ENCODE assay signal across 8 mouse cellular contexts in the genomic region with DNA sequence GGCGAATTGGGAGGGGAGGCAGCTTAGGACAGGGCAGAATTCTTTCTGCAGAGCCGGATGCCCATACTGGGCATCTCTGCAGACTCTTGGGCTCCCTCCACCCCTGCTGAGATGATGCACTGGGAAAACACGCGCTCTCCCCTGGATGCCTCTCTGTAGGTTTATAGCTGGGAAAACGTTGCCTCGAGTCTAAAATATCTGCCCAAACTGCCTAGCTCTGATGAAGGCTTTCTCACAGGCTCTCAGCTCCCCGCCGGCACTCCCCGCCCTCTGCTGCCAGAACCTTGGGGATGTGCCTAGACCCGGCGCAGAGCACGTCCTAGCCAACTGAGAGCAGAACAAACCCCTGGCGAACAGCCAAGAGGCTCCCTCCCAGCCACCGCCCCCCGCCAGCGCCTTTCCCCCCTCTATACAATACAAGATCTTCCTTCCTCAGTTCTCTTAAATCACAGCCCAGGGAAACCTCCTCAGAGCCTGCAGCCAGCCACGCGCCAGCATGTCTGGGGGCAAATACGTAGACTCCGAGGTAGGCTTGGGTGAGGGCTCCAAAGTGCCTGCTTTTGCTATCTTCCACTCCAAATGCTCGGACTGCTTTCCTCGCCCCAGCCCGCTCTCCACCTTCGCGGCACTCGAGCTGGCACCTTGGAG. TPM values are rescaled to one million over a fixed set of nuclear protein-coding genes. Genes with fewer than 3 reads are reported as not detected.
DNase-seq lines count a peak whose midpoint lies in the region; ATAC-seq lines count a peak whose summit lies in the region.

Cav1 (plus strand) TSS at position 382 of the 648 bp plus-strand sequence.

- peak; percentile 81 for DNase-seq in adrenal gland, adult 2 months
- peak; percentile 64 for DNase-seq in embryo, embryonic 10.5 days (ENCODE audit: low spot score)
- DNase-seq in gastrocnemius, postnatal 25 days = peak; percentile 81
- peak; percentile 83 for DNase-seq in intestine, embryonic 14.5 days (ENCODE audit: low spot score)
- peak; percentile 31 to 65 for DNase-seq in left cerebral cortex, adult 8-10 months (ENCODE audit: low spot score in 2 of 2)
- DNase-seq in lung, postnatal 4 days = peak; percentile 87 to 91
- DNase-seq in right cerebral cortex, postnatal 10 days (ENCODE audit: low spot score in 2 of 2) = peak; percentile 82 to 83
- DNase-seq in spleen, adult 12 weeks (ENCODE audit: low spot score) = no peak

- peak within 1 kb of the TSS; percentile 91 for H3K4me2 ChIP-seq in intestine, embryonic 14.5 days (ENCODE audit: low read length)

- peak within 1 kb of the TSS; percentile 50 for H3K9ac ChIP-seq in intestine, embryonic 14.5 days (ENCODE audit: low read length)

- H3K27me3 ChIP-seq in intestine, embryonic 14.5 days (replicated peaks; ENCODE audit: control insufficient read depth, insufficient read depth, low read length) = peaks cover 23% of the 10 kb centered on the region

- WGBS in intestine, embryonic 14.5 days = 0% methylated on average over 25 of the region's 26 CpGs

- H3K9me3 ChIP-seq in intestine, embryonic 14.5 days (ENCODE audit: control insufficient read depth, low read length) = no peaks in the 10 kb centered on the region

- H3K27ac ChIP-seq in intestine, embryonic 14.5 days (ENCODE audit: low read depth) = peak within 1 kb of the TSS; percentile 75

- H3K36me3 ChIP-seq in intestine, embryonic 14.5 days (ENCODE audit: control insufficient read depth, insufficient read depth, low read length) = no peaks in the 10 kb centered on the region

- peak within 1 kb of the TSS; percentile 51 for H3K4me3 ChIP-seq in intestine, embryonic 14.5 days (ENCODE audit: low read depth, low read length)

- peak; percentile 67 for ATAC-seq in intestine, embryonic 14.5 days (replicated peaks; ENCODE audit: low FRiP score, low TSS enrichment, low read depth)

- peaks cover 8% of the 10 kb centered on the region; the same call in 1 of the 2 replicates for H3K4me1 ChIP-seq in intestine, embryonic 14.5 days (replicated peaks; ENCODE audit: control insufficient read depth, insufficient read depth, low read length)

RNA-seq across cellular contexts. Expression of gene Cav1, which starts in this region (rescaled TPM):
- total RNA-seq in adrenal gland, adult 2 months (2021) = 100 to 1,000 TPM; 191 to 251 TPM
- 251 and 318 TPM in 2 replicates for polyA plus RNA-seq in adrenal gland, adult 2 months (2012; rRNA removed)
- 100 to 1,000 TPM; 104 to 186 TPM for total RNA-seq in gastrocnemius, postnatal 25 days (2021)
- 167 and 171 TPM in 2 replicates for polyA plus RNA-seq in intestine, embryonic 14.5 days (2014; fragmentation: Nextera tagmentation; extraction: Ambion mirVana)
- 10 to 100 TPM; 16.8 to 17.9 (median 16.9) TPM for total RNA-seq in left cerebral cortex, adult 8-10 months (2022)

Comparison
In these comparisons a context has a peak if more than half of its experiments do, and no peak if none do; other contexts are left out.
1. RNA of gene Cav1 (total RNA-seq): 191 to 251 TPM in adrenal gland, adult 2 months and 104 to 186 TPM in gastrocnemius, postnatal 25 days; 16.8 to 17.9 TPM in left cerebral cortex, adult 8-10 months; every median in the first group is over 4 times any median in the second.